Mouse (Mus musculus): ENCODE results near the gene Tnfrsf18.

- TF ChIP-seq TAL1 (IDR thresholded peaks at IDR 0.05; ENCODE audit: low read length) = no peak
- TF ChIP-seq GATA1 (IDR thresholded peaks at IDR 0.05; ENCODE audit: low read length) = no peak
These were observed 12.3 kb upstream of the Tnfrsf18 start, which contains the start of gene Tnfrsf4 for GRCm38 (mm10) chr4:156013637-156014036.

All from erythroblast, embryonic 14.5 days (primary cell).